Mouse (Mus musculus): ENCODE measurements at regions not wholly inside any gene's neighbourhood (a gene's known extent, or its start where the extent isn't known, plus 50 kb on each side); places are given as distances from the start of the nearest gene placed in this dataset.
"Not testable (repeated sequence)": the region's sequence is repeated elsewhere in the genome, so short reads cannot be mapped to it uniquely, and the experiment has no call there.

GRCm38 (mm10) chr2:63669700-63670099, 428.1 kb downstream of the Fign start:
- Histone ChIP-seq H3K4me2 (ENCODE audit: low read depth) (no peak overlapping the region), H3K36me3 (ENCODE audit: control insufficient read depth, insufficient read depth) (no peaks in the 10 kb centered on the region), H3K27me3 (ENCODE audit: control insufficient read depth, insufficient read depth, insufficient read length) (no peaks in the 10 kb centered on the region), H3ac (ENCODE audit: control insufficient read depth, insufficient read length) (no peak overlapping the region), H3K79me2 (ENCODE audit: control insufficient read depth, insufficient read depth) (no peaks in the 10 kb centered on the region), H3K4me3 (no peak overlapping the region)
- TF ChIP-seq CEBPB (IDR thresholded peaks at IDR 0.05; ENCODE audit: insufficient read depth, poor library complexity, severe bottlenecking) (no peak), SRF (IDR thresholded peaks at IDR 0.05; ENCODE audit: control insufficient read depth, insufficient read length, low read depth) (no peak), E2F4 (IDR thresholded peaks at IDR 0.05; ENCODE audit: insufficient read depth) (no peak), USF1 (IDR thresholded peaks at IDR 0.05; ENCODE audit: low read depth) (no peak), POLR2AphosphoS2 (IDR thresholded peaks at IDR 0.05; ENCODE audit: insufficient read length, low read depth) (no peak), MYOD1 (IDR thresholded peaks at IDR 0.05; ENCODE audit: control insufficient read depth in 1 of 3, insufficient read length in 2 of 3, low read depth in 2 of 3) (no peak), POLR2A (IDR thresholded peaks at IDR 0.05; ENCODE audit: insufficient read length, low read depth) (no peak), REST (IDR thresholded peaks at IDR 0.05; ENCODE audit: insufficient read depth, insufficient read length) (no peak), TCF12 (IDR thresholded peaks at IDR 0.05; ENCODE audit: insufficient read depth, poor library complexity, severe bottlenecking) (no peak), MYOG (IDR thresholded peaks at IDR 0.05; ENCODE audit: control insufficient read depth in 1 of 3, insufficient read depth in 1 of 3, insufficient read length in 2 of 3, low read depth in 2 of 3) (no peak), MAX (IDR thresholded peaks at IDR 0.05; ENCODE audit: low read depth) (no peak), TCF3 (IDR thresholded peaks at IDR 0.05; ENCODE audit: insufficient read length, low read depth) (no peak)

GRCm38 (mm10) chr2:63668784-63669183, 429.1 kb downstream of the Fign start:
- Histone ChIP-seq H3K27me3 (ENCODE audit: control insufficient read depth, insufficient read depth, insufficient read length) (no peaks in the 10 kb centered on the region), H3ac (ENCODE audit: control insufficient read depth, insufficient read length) (no peak overlapping the region), H3K4me2 (ENCODE audit: low read depth) (no peak overlapping the region), H3K4me3 (no peak overlapping the region), H3K36me3 (ENCODE audit: control insufficient read depth, insufficient read depth) (no peaks in the 10 kb centered on the region), H3K79me2 (ENCODE audit: control insufficient read depth, insufficient read depth) (no peaks in the 10 kb centered on the region)
- TF ChIP-seq TCF3 (IDR thresholded peaks at IDR 0.05; ENCODE audit: insufficient read length, low read depth) (no peak), CEBPB (IDR thresholded peaks at IDR 0.05; ENCODE audit: insufficient read depth, poor library complexity, severe bottlenecking) (no peak), TCF12 (IDR thresholded peaks at IDR 0.05; ENCODE audit: insufficient read depth, poor library complexity, severe bottlenecking) (no peak), POLR2AphosphoS2 (IDR thresholded peaks at IDR 0.05; ENCODE audit: insufficient read length, low read depth) (no peak), POLR2A (IDR thresholded peaks at IDR 0.05; ENCODE audit: insufficient read length, low read depth) (no peak), MYOG (IDR thresholded peaks at IDR 0.05; ENCODE audit: control insufficient read depth in 1 of 3, insufficient read depth in 1 of 3, insufficient read length in 2 of 3, low read depth in 2 of 3) (no peak), USF1 (IDR thresholded peaks at IDR 0.05; ENCODE audit: low read depth) (no peak), MYOD1 (IDR thresholded peaks at IDR 0.05; ENCODE audit: control insufficient read depth in 1 of 3, insufficient read length in 2 of 3, low read depth in 2 of 3) (no peak)

GRCm38 (mm10) chr2:63659947-63660346, 437.9 kb downstream of the Fign start:
- H3K4me2 ChIP-seq (ENCODE audit: low read depth); H3ac ChIP-seq (ENCODE audit: control insufficient read depth, insufficient read length); H3K36me3 ChIP-seq (ENCODE audit: control insufficient read depth, insufficient read depth); H3K79me2 ChIP-seq (ENCODE audit: control insufficient read depth, insufficient read depth); H3K27me3 ChIP-seq (ENCODE audit: control insufficient read depth, insufficient read depth, insufficient read length); H3K4me3 ChIP-seq: not testable (repeated sequence)

Measured in myocyte (in vitro differentiated cells).